Mouse (Mus musculus) lung, postnatal 0 days (tissue): ENCODE measurements around the gene Rasgrp1. TPM values are rescaled to one million over a fixed set of nuclear protein-coding genes. Genes with fewer than 3 reads are reported as not detected.

Experiments
- ATAC-seq: fragments of 200-750 bp; cut with Nextera tagmentation; 2 replicates; pipeline ENCODE4 v1.8.0; 2017; ENCODE audit warnings: moderate library complexity
- DNase-seq: peaks from one replicate; pipeline ENCODE4 v3.0.0-alpha.2; 2016; ENCODE audit warnings: low spot score
- H3K27ac ChIP-seq: fragments of 300-500 bp; sonication (generic); 2 replicates; pipeline ENCODE4 v1.5.1; 2014; ENCODE audit warnings: antibody characterized with exemption, mild to moderate bottlenecking, low read length, mixed read lengths
- H3K27me3 ChIP-seq: fragments of 300-500 bp; sonication (generic); replicated peaks from 2 replicates; pipeline ENCODE4 v1.6.1; 2014; ENCODE audit warnings: low read length, mixed read lengths; ENCODE audit not compliant: insufficient read depth
- H3K36me3 ChIP-seq: fragments of 300-500 bp; sonication (generic); 2 replicates; pipeline ENCODE4 v1.6.1; 2014; ENCODE audit warnings: low read length, mixed read lengths; ENCODE audit not compliant: insufficient read depth
- H3K4me1 ChIP-seq: fragments of 300-500 bp; sonication (generic); 2 replicates; pipeline ENCODE4 v1.6.1; 2014; ENCODE audit warnings: antibody characterized with exemption, low read depth, low read length, mixed read lengths; ENCODE audit not compliant: insufficient read depth
- H3K4me2 ChIP-seq: fragments of 300-500 bp; sonication (generic); replicated peaks from 2 replicates; pipeline ENCODE4 v1.6.1; 2014; ENCODE audit warnings: low read depth, mild to moderate bottlenecking, low read length, moderate library complexity, mixed read lengths
- H3K4me3 ChIP-seq: fragments of 300-500 bp; sonication (generic); 2 replicates; pipeline ENCODE4 v1.5.1; 2014; ENCODE audit warnings: low read depth, low read length
- H3K9ac ChIP-seq: fragments of 300-500 bp; sonication (generic); replicated peaks from 2 replicates; pipeline ENCODE4 v1.6.1; 2014; ENCODE audit warnings: low read depth, mild to moderate bottlenecking
- H3K9me3 ChIP-seq: fragments of 300-500 bp; sonication (generic); 2 replicates; pipeline ENCODE4 v1.6.1; 2016; ENCODE audit warnings: low read length, mixed read lengths
- CTCF ChIP-seq: IDR thresholded peaks from 2 replicates; pipeline ENCODE4 v1.5.1; 2016; ENCODE audit warnings: antibody characterized with exemption, mild to moderate bottlenecking
- EP300 ChIP-seq: IDR thresholded peaks from 2 replicates; pipeline ENCODE4 v1.6.1; 2016; ENCODE audit warnings: antibody characterized with exemption, mild to moderate bottlenecking, control low read depth
- WGBS: fragments of 180-500 bp; shearing (Covaris S2); extraction: QIAGEN DNeasy Blood & Tissue Kit; methylation state at CpG from one replicate; pipeline ENCODE4 v1.1.7; 2014; 5-methylcytosine and 5-hydroxymethylcytosine counted together
- polyA plus RNA-seq: library from polyadenylated mRNA; unstranded; fragments of >200 nt; fragmentation: Nextera tagmentation; extraction: Ambion mirVana; gene quantifications from 2 replicates; pipeline ENCODE4 v1.2.1, GENCODE M21; 2015

Rasgrp1 gene
- polyA plus RNA-seq, 1 experiment from 2014 or later = 0.30 TPM

DNA sequence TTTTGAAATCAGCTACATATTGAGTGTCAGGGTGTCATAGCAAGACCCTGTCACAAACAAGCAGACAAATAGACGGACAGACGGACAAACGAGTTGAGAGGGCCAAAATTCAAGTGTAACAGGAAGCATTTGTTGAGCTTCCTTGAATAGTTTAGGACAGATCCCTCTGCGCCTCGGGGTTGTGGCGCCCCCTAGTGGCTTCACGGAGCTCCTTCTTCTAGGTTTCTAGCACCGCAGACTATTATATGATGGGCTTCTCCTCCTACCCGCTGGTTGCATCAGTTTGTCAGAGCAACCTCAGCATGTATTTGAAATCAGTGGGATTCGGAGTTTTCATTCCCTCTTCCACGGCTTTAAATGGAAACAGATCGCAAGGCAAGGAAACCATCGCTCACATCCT is 111.5 kb downstream of the Rasgrp1 start:
- Histone ChIP-seq H3K9me3 (no peaks in the 10 kb centered on the region), H3K27ac (no peak overlapping the region), H3K36me3 (no peaks in the 10 kb centered on the region), H3K4me1 (no peaks in the 10 kb centered on the region), H3K9ac (no peak overlapping the region), H3K4me3 (no peak overlapping the region), H3K4me2 (no peak overlapping the region), H3K27me3 (no peaks in the 10 kb centered on the region)
- DNase-seq (peak; percentile 85), ATAC-seq (peak; percentile 83)
- 4% methylated on average over 13 of the region's 13 CpGs for WGBS
- TF ChIP-seq EP300 = no peak
- TF ChIP-seq CTCF = peak; percentile 94

DNA sequence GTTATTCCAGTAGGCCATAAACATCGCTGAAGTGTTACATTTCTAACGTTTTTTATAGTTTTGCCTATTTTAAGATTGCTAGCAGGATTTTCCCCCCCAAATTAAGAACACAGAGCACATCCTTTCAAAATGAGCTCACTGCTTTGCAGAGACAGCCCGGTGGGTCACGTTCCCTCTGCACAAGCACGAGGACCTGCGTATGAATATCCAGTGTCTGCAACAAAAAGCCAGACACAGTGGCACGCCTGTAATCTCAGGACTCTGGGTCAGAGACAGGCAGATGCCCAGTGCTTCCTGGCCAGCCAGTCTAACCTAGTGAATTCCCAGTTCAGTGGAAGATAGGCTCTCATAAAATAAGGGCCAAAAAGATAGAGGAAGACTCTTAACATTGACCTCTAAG is 112.5 kb downstream of the Rasgrp1 start:
- no peaks in the 10 kb centered on the region for H3K27me3 ChIP-seq
- H3K9me3 ChIP-seq = no peaks in the 10 kb centered on the region
- TF ChIP-seq CTCF = no peak
- H3K4me1 ChIP-seq = no peaks in the 10 kb centered on the region
- no peaks in the 10 kb centered on the region for H3K36me3 ChIP-seq
- DNase-seq (no peak), ATAC-seq (no peak)
- H3K27ac ChIP-seq = no peak overlapping the region
- H3K9ac ChIP-seq = no peak overlapping the region
- no peak overlapping the region for H3K4me2 ChIP-seq
- H3K4me3 ChIP-seq = no peak overlapping the region
- 79% methylated on average over 7 of the region's 7 CpGs for WGBS

Other genes starting within 250 kb of the Rasgrp1 start
- gene Spred1, start 221.6 kb downstream of the Rasgrp1 start, polyA plus RNA-seq = 12.5 and 17.3 TPM in 2 replicates
- gene Fam98b, start 93.3 kb downstream of the Rasgrp1 start, polyA plus RNA-seq = 6.6 and 7.3 TPM in 2 replicates